Mouse (Mus musculus) urinary bladder, postnatal 25 days (tissue): Measurements from ENCODE around the gene Hsd17b1.

ENCODE experiments used
- DNase-seq: peaks from one replicate; pipeline ENCODE4 v3.0.0; 2022; ENCODE audit warnings: low spot score

The Hsd17b1 gene

DNA sequence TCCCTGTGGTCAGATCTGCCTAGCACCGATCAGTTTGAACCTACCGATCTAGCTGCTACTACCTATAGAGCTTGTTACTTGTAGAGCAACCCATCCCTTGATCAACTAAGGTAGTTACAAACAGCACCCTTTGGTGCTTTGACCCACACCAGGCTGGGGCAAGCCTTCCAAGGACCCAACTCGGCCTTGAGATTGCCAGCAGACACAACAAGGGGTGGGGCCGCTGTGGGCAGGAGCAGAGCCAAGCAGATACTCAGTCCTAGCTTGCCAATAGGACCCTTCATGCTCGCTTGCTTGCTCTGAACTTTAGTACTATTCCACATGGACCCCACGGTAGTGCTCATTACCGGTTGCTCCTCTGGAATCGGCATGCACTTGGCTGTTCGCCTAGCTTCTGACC is at the start of gene Hsd17b1:
Gene Hsd17b1 (plus strand): TSS at position 291 of the 400 bp plus-strand sequence.
- DNase-seq = no peak

DNA sequence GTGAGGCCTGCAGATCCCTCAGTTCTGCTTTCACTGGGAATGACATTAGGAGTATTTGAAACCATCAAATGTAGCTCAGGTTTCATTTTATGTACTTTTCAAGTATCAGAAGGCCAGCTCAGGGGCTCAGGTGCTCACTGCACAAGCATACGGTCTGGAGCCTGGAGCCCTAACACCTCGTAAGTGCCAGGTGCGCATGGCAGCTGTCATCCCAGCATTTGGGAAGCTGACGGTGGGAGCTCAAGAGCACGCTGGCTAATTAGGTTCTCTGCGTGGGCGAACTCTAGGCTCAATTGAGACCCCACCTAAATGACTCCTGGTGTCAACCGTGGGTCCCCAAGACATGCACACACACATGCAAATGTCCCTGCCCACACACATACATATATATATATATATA is 48.9 kb upstream of the Hsd17b1 start:
- DNase-seq = no peak

DNA sequence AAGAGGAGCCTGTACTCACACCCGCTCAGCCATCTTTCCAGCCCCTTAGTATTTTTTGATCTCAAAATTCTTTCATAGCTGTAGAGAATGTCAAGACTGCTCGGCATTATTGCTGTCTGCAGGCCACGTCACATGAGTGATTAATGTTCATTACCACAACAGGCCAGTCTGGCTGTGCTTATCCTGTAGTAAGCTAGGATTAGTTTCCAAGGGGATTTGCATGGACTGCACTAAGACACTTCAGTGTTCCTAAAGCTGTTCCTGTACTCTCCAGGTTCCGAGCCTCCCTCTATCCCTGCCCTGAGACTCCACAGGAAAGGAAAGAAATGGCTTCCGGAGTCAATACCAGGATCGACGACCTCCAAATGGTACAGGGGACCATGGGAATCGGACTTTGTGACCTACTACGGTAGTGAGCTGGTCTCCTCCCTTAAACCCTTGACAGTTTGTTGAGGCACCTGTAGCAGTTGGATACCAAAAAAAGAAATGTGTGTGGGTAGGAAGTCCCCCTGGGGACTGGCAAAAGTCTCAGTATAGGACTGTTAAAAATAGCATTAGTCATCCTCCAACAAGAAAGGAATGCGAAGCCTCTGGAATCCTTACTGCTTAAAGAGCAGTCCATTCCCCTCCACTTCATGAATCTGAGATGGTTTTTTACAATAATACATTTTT is 47.9 kb upstream of the Hsd17b1 start:
- no peak for DNase-seq

DNA sequence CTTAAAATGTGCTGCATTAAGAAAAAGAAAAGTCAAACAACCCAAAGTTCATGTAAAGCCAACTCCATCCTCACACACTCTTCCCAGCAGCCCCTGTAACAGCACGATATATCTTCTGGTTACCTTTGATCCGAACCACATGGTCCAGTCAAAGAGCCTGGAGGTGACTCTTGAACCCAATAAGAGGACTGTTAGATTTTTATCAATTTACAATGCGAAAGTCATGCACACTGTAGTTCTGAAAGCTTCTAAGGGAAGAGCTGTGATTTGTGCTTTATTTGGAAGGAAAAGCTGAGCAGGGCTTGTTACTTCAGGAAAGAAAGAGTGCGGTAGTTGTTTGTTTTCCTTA is 47.4 kb upstream of the Hsd17b1 start:
- no peak for DNase-seq

DNA sequence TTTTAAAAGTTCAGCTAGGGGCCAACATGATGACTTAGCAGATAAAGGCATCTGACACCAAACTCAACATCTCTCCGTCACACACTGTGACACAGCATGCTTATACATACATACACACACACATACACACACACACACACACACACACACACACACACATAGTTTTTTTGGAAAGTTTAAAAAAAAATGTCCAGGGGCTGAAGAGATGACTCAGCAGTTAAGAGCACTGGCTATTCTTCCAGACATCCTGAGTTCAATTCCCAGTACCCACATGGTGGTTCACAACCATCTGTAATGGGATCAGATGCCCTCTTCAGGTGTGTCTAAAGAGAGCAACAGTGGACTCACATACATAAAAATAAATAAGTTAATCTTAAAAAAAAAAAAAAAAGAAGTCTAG is 46.7 kb upstream of the Hsd17b1 start:
- DNase-seq = no peak

DNA sequence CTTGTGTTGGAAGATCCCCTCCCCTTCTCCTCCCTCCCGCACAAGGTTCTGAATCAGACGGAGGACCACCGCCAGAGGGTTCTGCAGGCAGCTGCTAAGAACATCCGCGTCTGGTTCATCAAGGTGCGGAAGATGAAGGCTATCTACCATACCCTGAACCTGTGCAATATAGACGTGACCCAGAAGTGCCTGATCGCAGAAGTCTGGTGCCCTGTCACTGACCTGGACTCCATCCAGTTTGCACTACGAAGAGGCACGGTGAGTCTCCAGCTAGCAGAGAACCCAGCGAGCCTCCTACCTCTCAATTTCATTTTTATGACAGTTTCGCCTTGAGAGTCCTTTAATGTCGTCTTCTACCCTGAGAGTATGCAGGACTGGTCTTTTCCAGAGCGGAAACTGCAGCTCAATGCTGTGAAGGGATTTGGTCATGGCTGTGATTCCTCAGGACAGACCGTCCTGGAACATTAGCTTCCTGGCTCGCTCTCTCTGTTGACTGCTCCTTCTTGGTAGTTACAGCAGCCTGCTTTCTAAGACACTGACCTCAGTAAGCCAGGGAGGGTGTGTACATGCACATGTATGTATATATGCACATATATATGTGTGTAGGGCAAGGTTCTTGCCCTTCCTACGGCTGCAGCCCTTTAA is 44.2 kb upstream of the Hsd17b1 start:
- no peak for DNase-seq

DNA sequence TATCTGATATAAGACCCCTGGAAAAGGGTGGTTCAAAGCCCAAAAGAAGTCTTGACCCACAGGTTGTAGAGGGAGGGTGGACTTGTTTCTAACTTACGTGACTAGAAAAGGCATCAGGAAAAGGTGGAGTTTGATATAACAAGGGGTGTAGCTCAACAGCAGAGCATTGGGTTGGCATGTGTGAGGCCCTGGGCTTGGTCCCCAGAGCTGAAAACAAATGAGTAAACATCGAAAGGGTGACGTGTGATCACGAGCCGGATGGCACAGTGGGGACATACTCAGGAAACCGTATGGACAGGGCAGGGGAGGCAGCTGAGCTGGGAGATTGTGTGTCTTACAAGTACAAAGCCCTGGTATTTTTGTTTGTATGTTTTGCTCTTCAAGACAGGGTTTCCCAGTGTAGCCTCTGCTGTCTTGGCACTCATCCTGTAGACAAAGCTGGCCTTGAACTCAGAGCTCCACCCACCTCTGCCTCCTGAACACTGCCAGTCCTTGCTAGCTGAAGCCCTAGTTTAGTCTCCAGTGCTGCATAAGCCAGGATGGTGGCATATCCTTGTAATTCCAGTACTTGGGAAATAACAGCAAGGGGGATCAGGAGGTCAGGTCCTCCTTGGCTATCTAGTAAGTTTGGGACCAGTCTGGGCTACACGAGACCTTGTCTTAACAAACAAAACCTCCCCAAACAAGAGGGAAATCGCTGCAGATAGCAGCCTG is 43.4 kb upstream of the Hsd17b1 start:
- DNase-seq = no peak

DNA sequence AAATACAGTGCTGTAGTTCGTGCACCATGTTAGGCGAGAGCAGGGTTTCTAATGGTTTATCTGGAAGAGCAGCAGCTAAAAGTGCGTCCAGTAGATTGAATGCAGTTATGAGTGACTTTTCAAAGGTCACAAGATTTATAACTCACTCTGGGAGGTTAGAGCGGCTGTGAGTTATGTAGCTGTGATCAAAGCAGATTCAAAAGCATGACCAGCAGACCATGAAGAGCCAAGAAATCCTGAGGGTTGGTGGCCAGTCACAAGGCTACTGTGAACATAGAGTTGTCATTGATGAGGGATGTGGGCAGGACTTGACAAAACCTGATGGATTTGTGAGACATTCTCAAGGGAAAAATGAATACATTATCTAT is 42.9 kb upstream of the Hsd17b1 start:
- DNase-seq = no peak

DNA sequence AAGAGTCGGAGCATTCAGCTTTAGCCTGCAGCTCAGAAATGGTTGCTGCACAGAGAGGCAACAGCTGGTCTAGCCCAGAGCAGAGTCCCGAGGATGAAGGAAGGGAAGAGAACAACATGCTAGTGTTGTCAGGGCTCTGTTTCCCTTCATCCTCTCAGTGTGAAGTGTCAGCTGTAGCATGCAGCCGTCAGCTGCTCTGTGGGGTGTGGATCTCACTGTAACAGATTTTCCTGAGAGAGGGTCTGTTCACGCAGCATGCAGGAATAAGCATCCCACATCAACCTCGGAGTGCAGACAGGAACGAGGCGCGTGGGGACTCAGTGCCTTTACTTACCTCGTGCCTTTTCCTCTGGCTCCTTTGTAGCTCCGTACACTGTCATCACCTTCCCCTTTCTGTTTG is 40.4 kb upstream of the Hsd17b1 start:
- no peak for DNase-seq

DNA sequence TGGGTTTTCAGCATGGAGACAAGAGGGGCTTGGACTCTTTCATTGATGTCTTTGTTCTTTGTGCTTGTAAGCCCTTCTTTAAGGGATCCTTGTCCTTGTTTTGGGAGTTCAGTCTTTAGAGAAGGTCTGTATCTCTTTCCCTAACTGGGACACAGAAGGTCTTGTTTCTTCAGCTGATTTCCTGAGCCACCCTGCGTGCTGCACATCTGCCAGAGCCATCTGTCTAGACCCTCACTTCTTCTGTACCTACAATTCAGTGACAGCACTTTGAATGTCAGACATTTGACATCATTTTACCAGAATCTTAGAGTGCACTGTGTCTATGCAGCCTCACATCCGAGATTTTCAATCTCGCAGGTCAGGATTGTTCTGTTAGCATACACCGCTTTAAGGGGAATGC is 32.4 kb upstream of the Hsd17b1 start:
- no peak for DNase-seq

DNA sequence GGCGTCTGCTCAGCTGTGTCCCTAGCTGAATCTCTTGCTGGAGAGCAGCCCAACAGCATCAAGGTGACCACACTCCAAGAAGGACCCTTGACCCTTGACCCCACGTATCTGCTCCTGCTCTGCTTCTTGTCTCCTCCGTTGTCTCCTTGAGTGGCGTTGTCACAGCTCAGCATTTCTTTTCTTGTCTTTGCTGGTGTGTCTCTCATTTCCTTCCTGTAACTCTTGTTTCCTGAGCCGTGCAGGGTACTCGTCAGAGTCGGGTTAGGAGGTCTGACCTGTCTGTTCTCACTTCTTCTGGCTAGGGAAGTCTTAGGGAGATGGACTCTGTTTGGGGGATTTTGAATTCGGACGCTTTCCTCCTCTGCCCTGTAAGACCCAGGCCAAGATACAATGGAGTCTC is 31.8 kb upstream of the Hsd17b1 start:
- no peak for DNase-seq

DNA sequence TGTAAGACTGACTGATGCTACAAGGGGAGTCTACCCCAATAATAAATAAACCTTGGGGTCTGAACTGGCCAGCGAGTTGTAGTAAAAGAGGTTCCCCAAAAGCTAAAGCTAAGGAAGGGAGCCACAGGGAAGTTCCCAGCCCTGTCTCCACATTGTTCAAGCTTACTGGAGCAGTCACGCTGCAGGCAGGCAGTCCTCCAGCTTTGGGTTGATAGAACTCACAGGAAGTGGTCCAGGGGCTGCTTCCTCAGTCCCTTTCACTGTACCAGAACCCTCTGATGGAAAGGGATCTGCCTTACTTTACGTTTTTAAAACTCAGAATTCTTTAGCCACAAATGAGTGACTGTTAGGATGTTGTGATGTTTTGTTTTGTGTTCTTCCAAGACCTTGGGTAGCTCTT is 30.7 kb upstream of the Hsd17b1 start:
- no peak for DNase-seq

DNA sequence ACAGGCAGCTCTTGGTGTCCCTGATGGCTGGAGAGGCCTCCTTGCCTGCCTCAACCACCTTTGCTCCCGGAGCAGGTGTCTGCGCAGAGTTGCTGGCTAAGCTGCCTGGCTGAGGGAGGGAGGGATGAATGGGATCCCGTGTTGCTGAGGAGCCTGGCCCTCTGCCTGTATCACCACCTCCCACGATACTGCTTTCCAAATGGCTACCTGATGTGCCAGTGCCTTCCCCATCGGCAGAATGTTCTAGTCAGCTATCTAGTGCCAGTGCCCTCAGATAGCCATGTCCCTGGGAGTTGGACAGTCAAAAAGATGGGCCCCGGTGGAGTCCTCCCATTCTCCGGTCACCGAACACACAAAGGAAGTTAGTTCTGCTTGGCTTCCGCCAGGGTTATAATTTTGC is 27.9 kb upstream of the Hsd17b1 start:
- DNase-seq = no peak

DNA sequence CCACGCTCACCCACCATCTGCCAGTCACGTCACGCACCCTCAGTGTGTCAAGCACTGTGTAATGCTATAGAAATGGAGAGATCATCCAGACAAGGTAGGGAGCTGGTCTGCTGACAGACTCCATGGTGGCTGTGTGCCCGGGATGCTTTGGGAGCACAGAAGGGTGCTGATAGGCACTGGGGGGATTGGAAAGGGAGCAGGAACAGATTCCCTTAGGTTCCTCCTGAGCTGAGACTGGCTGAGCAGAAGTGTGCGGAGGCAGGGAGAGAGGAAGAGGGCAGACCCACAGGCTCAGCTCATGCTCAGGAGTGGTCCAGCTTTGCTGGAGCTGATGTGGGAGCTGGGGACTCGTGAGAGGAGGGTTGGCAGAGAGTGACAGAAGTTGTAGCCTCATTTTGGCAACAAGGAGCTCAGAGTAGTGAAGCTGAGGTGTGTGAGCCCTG is 27.1 kb upstream of the Hsd17b1 start:
- no peak for DNase-seq

DNA sequence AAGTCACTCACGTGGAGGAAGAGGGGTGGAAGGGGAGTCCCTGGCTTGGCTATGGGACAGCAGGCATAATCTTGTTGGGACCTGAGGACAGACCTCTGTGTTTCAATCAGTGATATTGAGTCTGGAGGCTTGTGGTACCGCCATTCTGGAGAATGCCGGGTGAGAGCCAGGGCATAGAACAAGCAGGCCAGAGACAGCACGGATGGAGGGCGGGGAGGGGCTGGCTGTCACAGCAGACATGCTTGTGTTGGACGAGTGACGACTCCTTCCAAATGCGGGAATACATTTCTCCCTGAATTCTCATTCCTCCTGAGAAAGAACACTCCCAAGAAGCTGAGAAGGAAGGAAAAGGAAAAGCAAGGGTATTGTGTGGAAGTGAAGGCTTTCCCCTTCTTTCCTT is 26.6 kb upstream of the Hsd17b1 start:
- no peak for DNase-seq

DNA sequence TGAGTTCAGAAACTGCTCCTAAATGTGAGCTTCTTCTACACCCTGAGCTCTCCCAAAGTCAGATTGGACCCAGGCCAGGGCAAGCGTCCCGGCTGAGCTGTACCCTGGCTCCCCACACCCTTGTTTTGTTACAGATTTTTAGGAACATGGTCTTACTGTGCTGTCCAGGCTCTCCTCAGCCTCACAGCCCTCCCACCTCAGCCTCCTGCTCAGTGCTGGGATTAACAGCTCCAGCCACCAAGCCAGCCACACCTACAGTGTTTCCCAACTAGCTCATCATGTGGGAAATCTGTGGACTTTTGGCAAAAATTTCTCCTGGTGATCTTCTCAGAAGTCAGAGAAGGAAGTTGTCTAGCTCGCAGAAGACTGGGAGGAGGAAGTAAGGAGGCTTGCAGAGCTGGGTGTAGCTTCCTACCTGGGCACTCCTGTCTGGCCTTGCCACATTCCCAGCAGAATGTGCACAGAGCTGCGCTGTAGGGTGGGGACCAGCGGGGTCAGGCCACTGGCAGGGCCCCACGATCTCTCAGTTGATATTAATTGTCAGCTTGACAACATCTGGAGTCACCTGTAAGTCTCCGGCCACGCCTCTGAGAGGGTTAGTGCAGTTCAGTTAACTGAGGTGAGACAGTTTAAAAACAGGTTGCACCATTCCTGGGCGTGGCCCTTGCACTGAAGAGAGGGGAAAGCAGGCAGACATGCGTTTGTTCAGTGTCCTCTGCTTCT is 25.3 kb upstream of the Hsd17b1 start:
- peak; percentile 72 for DNase-seq

DNA sequence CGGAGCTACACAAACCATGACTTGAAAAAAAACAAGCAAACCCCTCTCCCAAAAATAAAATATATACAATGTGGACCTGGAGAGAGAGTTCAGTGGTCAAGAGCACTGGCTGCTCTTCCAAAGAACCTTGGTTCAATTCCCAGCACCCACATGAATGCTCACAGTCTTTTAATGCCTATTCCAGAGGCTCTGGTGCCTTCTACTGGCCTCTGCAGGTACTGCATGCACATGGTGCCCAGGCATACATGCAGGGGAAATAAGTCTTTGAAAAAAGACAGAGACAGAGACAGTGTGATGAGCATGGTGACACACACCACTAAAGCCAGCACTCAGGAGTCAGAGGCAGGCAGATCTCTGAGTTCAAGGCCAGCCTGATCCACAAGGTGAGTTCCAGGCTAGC is 24.2 kb upstream of the Hsd17b1 start:
- DNase-seq = no peak

DNA sequence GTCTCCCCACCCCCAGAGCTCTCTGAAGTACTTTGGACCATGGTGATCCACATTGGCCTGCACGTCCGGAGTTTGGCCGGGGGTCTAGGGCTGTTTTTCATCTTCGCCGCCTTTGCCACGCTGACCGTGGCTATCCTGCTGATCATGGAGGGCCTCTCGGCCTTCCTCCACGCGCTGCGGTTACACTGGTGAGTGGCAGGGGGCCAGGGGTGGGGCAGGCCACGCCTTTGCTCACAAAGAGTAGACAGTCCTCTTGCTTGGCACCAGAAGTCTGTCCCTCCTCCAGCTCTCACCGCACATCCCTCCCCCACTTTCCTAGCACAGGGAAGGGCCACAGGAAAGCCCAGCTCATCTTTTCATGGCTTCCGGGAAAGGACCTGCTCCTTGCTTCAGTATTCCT is 22.8 kb upstream of the Hsd17b1 start:
- DNase-seq = no peak

DNA sequence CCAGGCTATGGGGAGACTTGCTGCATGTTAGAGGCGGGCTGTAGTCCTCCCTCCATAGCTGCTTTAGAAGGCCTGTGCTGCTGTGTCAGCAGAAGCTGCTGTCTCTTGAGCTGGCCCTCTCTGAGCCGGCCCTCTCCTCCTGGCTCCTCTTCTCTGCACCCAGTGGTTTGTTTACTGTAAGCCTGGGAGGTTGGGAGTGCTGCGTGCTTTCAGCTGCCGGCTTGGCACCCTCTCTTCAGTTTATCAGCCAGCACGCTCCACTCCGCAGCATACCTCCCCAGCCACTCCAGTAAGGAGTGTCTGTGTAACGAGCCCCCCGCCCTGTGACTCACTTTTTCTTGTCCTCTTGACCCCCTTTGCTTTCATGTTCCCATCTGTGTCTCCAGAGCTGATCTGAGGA is 21.3 kb upstream of the Hsd17b1 start:
- DNase-seq = peak; percentile 58

DNA sequence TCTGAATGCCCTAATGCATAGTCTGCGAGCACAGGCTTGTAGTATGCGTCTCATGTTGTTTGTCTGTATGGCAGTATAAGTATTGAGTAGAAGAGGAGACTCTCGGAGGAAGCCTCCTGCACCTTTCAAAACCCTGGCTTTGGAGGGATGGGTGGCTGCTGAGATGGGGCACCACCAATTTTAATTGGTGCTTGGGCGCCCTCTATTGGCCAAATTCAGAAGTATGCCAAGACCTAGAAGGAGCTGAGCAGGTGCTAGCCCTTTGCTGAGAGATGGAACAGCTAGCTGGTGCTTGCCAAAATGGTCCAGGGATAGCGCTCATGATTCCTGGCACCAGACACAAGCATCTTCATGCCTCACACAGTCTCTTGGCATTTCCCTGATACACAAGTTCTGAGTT is 20.4 kb upstream of the Hsd17b1 start:
- peak; percentile 86 for DNase-seq

DNA sequence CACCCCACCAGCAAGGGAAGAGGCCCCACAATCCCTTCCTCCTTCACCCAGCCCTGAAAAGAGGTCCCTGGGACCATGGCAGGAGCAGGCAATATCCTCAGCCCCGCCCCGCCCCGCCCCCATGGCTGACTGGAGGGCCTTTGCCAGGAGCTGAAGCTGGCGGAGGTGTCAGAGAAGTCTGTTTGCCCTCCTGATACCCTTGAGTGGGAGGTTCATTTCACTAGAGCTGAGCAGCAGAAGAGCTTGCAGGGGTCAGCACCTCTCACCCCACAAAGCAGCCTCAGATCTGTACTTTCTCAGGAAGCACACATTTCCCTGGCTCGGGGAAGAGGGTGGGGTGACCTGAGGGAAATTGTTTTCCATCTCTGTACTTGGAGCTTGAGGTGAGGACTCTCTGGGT is 19.5 kb upstream of the Hsd17b1 start:
- DNase-seq = no peak

DNA sequence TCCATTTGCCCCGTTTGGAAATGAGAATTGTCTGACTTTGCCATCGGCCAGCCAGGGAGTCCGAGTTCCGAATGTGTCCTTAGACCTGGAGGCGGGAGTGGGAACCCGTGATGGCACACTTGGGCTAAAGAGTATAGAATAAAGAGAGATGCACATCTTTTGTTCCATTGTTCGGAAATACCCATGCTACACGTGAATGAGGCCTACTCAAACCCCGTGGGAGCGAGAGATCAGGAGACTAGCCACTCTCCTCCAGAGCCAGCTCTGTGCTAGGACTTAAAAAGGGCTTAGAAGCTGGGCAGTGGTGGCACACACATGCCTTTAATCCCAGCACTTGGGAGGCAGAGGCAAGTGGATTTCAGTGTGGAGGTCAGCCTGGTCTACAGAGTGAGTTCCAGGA is 18.7 kb upstream of the Hsd17b1 start:
- no peak for DNase-seq

DNA sequence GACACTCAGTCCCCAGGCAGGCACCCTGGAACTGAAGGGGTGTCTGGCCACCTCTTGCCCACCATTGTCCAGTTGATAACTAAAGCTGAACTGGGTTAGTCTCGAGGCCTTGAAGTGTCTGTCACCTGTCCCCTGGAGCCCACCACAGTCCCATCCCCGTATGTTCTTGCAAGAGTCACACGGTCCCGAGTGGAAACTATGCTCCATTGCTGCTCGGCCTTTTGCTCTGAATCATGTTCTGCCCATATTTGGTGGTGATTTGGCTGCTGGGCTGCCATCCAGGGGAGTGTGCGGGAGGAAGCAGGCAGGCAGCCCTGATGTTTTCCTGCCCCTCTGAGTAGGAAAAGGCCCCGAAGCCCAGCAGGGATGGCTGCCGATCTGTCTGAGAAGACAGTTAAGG is 18.1 kb upstream of the Hsd17b1 start:
- peak; percentile 55 for DNase-seq
